Mouse (Mus musculus): Measurements from ENCODE around the gene Uap1l1. TPM values are rescaled to one million over a fixed set of nuclear protein-coding genes. Genes with fewer than 3 reads are reported as not detected.

Gene Uap1l1
- polyA plus RNA-seq, 1 experiment from 2014 or later: 17.6 TPM

DNA sequence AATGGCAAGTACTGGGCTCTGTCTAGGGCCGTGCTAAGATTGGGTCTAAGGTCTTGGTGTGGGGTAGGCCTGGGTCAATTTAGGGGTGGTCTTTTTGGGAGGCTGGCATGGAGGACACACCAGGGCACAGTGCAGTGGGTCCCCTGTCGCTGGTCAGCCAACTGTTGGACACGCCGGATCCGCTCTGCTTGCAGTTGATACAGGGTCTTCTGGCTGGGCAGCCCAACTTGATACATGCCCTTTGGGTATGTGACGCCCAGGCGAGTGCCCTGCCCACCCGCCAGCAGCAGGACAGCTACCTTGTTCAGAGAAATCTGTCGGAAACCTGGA, 756 bp downstream of the Uap1l1 start:
- H3K27ac ChIP-seq (replicated peaks in 1 of 2; ENCODE audit: control insufficient read depth in 1 of 2, insufficient read depth in 1 of 2, low read depth in 2 of 2, low read length in 2 of 2): no peak overlapping the region
- WGBS: 24% methylated on average over 9 of the region's 9 CpGs
- peak overlapping the region; percentile 59 to 73 for H3K4me3 ChIP-seq (ENCODE audit: control insufficient read depth in 1 of 2, insufficient read depth in 1 of 2, low read depth in 1 of 2, low read length in 2 of 2)
- peak overlapping the region; percentile 95 for H3K4me2 ChIP-seq (ENCODE audit: low read length)
- H3K9me3 ChIP-seq (ENCODE audit: control insufficient read depth, low read length): no peaks in the 10 kb centered on the region
- ATAC-seq (ENCODE audit: insufficient number of reproducible peaks, insufficient read depth, low FRiP score, low read depth): no peak
- peak overlapping the region; percentile 81 for H3K9ac ChIP-seq (ENCODE audit: low read length)
- H3K36me3 ChIP-seq (ENCODE audit: control insufficient read depth, insufficient read depth, low read length): 0 out of 2 replicates have a peak, but pooled peaks cover 12% of the 10 kb centered on the region
- peaks cover 0 to 5% of the 10 kb centered on the region in 2 experiments; a peak in 2 of 4 replicates for H3K4me1 ChIP-seq (ENCODE audit: control insufficient read depth in 2 of 2, insufficient read depth in 2 of 2, low read length in 2 of 2)
- peaks cover 27% of the 10 kb centered on the region for H3K27me3 ChIP-seq (ENCODE audit: control insufficient read depth, insufficient read depth, low read length)

DNA sequence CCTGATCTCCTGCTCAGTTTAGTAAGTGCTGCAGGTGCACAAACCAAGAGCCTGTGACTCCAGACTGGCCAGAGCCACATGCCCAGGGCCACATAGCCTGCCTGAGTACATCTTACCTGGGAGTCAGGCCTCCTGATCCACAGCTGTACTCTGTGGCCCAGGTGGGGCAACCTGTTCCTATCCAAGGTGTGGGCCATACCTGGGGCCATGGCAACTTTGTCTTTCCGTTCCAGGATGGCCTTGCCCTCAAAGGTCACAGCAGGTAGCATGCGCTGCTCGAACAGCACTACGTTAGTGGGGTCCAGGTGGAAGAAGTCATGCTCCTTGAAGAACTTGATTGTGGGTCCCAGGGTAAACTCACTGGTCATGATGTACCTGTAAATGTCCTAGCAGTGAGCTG, 1.2 kb downstream of the Uap1l1 start:
- H3K4me1 ChIP-seq (ENCODE audit: control insufficient read depth in 2 of 2, insufficient read depth in 2 of 2, low read length in 2 of 2): peaks cover 0 to 5% of the 10 kb centered on the region in 2 experiments; a peak in 2 of 4 replicates
- ATAC-seq (ENCODE audit: insufficient number of reproducible peaks, insufficient read depth, low FRiP score, low read depth): no peak
- H3K36me3 ChIP-seq (ENCODE audit: control insufficient read depth, insufficient read depth, low read length): 0 out of 2 replicates have a peak, but pooled peaks cover 12% of the 10 kb centered on the region
- H3K27me3 ChIP-seq (ENCODE audit: control insufficient read depth, insufficient read depth, low read length): peaks cover 27% of the 10 kb centered on the region
- peak overlapping the region in 1 of 2 experiments; percentile 73; a peak in 2 of 4 replicates for H3K4me3 ChIP-seq (ENCODE audit: control insufficient read depth in 1 of 2, insufficient read depth in 1 of 2, low read depth in 1 of 2, low read length in 2 of 2)
- H3K27ac ChIP-seq (replicated peaks in 1 of 2; ENCODE audit: control insufficient read depth in 1 of 2, insufficient read depth in 1 of 2, low read depth in 2 of 2, low read length in 2 of 2): no peak overlapping the region
- no peaks in the 10 kb centered on the region for H3K9me3 ChIP-seq (ENCODE audit: control insufficient read depth, low read length)
- 91% methylated on average over 4 of the region's 4 CpGs for WGBS
- peak overlapping the region; percentile 95 for H3K4me2 ChIP-seq (ENCODE audit: low read length)
- H3K9ac ChIP-seq (ENCODE audit: low read length): no peak overlapping the region

GRCm38 (mm10) chr2:25363478-25364178, 1.9 kb downstream of the Uap1l1 start:
- Histone ChIP-seq H3K4me2 (ENCODE audit: low read length) (no peak overlapping the region), H3K4me1 (ENCODE audit: control insufficient read depth in 2 of 2, insufficient read depth in 2 of 2, low read length in 2 of 2) (peaks cover 0 to 5% of the 10 kb centered on the region in 2 experiments; a peak in 2 of 4 replicates), H3K27me3 (ENCODE audit: control insufficient read depth, insufficient read depth, low read length) (peaks cover 24% of the 10 kb centered on the region), H3K9ac (ENCODE audit: low read length) (no peak overlapping the region; the same call in 1 of the 2 replicates), H3K27ac (replicated peaks in 1 of 2; ENCODE audit: control insufficient read depth in 1 of 2, insufficient read depth in 1 of 2, low read depth in 2 of 2, low read length in 2 of 2) (no peak overlapping the region), H3K9me3 (ENCODE audit: control insufficient read depth, low read length) (no peaks in the 10 kb centered on the region), H3K36me3 (ENCODE audit: control insufficient read depth, insufficient read depth, low read length) (0 out of 2 replicates have a peak, but pooled peaks cover 12% of the 10 kb centered on the region), H3K4me3 (ENCODE audit: control insufficient read depth in 1 of 2, insufficient read depth in 1 of 2, low read depth in 1 of 2, low read length in 2 of 2) (no peak overlapping the region)
- ATAC-seq (ENCODE audit: insufficient number of reproducible peaks, insufficient read depth, low FRiP score, low read depth): no peak
- WGBS: 60% methylated on average over 13 of the region's 13 CpGs

- no peak overlapping the region for H3K4me2 ChIP-seq (ENCODE audit: low read length)
Measured at GRCm38 (mm10) chr2:25359848-25360247, 5.6 kb downstream of the Uap1l1 start.

DNA sequence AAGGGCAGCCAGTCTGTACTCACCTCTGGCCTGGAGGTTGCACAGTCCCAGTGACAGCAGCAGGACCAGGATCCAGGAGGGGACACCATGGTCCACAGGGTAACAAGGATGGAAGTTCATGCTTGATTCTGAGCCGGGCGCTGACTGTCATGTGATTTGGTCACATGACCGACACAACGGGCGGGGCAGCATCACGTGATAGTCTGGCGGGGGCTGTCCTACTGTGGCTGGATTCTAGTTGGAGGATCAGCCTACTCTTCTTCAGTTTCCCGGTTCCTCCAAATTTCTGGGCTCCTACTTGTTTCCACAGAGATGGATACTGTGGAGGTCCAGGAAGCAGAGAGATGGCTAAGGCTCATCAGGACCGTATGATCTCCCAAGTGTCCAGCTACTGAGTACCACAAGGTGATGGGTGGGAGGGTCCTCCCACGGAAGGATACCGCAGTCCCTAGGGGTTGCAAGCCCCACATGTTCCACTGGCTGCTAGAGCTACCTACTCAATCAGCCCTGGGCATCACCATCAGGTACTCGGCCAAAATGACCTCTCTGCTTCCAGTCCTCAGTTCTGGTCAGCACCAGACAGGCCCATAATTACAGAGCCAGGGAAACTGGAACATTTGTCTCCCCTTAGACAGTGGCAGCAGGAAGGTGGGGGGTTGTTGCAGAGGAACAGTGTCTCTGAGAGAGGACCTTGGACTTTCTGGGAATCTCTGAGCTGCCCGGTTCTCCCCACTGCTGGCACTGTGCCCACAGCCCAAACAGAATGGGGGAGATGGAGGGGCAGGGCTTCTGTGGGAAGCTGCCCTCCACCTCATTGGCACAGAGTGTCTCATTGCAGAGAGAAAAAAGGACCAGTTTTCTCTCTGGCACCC, 9.0 kb downstream of the Uap1l1 start, which contains the start of gene Dpp7:
Dpp7 (minus strand) TSS at position 152 of the 872 bp plus-strand sequence.
- ATAC-seq (ENCODE audit: insufficient number of reproducible peaks, insufficient read depth, low FRiP score, low read depth): peak; percentile 80
- 5% methylated on average over 13 of the region's 13 CpGs for WGBS
- no peak within 1 kb of the TSS for H3K27ac ChIP-seq (replicated peaks in 1 of 2; ENCODE audit: control insufficient read depth in 1 of 2, insufficient read depth in 1 of 2, low read depth in 2 of 2, low read length in 2 of 2)

More at GRCm38 (mm10) chr2:25359848-25360247, 5.6 kb downstream of the Uap1l1 start:
- Histone ChIP-seq H3K27me3 (ENCODE audit: control insufficient read depth, insufficient read depth, low read length) (peaks cover 15% of the 10 kb centered on the region), H3K4me3 (ENCODE audit: control insufficient read depth in 1 of 2, insufficient read depth in 1 of 2, low read depth in 1 of 2, low read length in 2 of 2) (no peak overlapping the region), H3K9me3 (ENCODE audit: control insufficient read depth, low read length) (no peaks in the 10 kb centered on the region), H3K27ac (replicated peaks in 1 of 2; ENCODE audit: control insufficient read depth in 1 of 2, insufficient read depth in 1 of 2, low read depth in 2 of 2, low read length in 2 of 2) (no peak overlapping the region), H3K36me3 (ENCODE audit: control insufficient read depth, insufficient read depth, low read length) (0 out of 2 replicates have a peak, but pooled peaks cover 12% of the 10 kb centered on the region), H3K9ac (ENCODE audit: low read length) (no peak overlapping the region), H3K4me1 (ENCODE audit: control insufficient read depth in 2 of 2, insufficient read depth in 2 of 2, low read length in 2 of 2) (peaks cover 13 to 14% of the 10 kb centered on the region in 2 experiments)
- 69% methylated on average over 4 of the region's 4 CpGs for WGBS
- no peak for ATAC-seq (ENCODE audit: insufficient number of reproducible peaks, insufficient read depth, low FRiP score, low read depth)

DNA sequence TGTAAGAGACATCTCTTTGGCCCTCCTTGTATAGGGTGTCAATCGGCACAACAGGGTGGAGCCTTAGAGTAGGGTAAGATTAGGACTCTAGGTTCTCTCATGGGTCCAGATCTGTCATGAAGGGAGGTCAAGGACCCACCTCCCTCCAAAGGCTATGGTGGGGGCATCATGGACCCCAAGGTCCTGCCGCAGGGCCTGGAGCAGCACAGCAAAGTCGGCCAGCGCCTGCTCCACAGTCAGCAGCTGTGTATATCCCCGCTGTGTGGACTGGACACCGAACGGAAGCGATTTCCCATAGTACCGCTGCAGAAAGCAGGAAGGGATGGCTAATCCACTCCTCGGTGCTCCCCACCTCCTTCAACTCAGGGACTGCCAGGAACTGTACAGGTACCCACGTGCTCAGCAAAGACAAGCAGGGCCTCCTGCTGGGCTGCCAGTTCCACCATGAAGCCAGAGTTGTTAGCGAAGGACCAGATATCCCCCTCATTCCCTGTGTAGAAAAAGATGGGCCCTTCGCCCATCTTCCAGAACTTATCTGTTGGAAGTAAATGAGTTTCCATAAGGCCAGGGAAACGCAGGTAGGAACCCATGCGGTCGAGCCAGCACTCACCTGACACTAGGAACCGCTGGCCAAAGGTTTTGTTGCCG, 9.9 kb downstream of the Uap1l1 start:
- 39% methylated on average over 18 of the region's 18 CpGs for WGBS
- Histone ChIP-seq H3K4me2 (ENCODE audit: low read length) (peak overlapping the region; percentile 83), H3K9me3 (ENCODE audit: control insufficient read depth, low read length) (no peaks in the 10 kb centered on the region), H3K9ac (ENCODE audit: low read length) (peak overlapping the region; percentile 67), H3K4me3 (ENCODE audit: control insufficient read depth in 1 of 2, insufficient read depth in 1 of 2, low read depth in 1 of 2, low read length in 2 of 2) (peak overlapping the region; percentile 54 to 56), H3K36me3 (ENCODE audit: control insufficient read depth, insufficient read depth, low read length) (peaks cover 42% of the 10 kb centered on the region), H3K27me3 (ENCODE audit: control insufficient read depth, insufficient read depth, low read length) (no peaks in the 10 kb centered on the region), H3K27ac (replicated peaks in 1 of 2; ENCODE audit: control insufficient read depth in 1 of 2, insufficient read depth in 1 of 2, low read depth in 2 of 2, low read length in 2 of 2) (no peak overlapping the region), H3K4me1 (ENCODE audit: control insufficient read depth in 2 of 2, insufficient read depth in 2 of 2, low read length in 2 of 2) (peaks cover 10 to 14% of the 10 kb centered on the region in 2 experiments)
- peak; percentile 11; the same call in 1 of the 2 replicates for ATAC-seq (ENCODE audit: insufficient number of reproducible peaks, insufficient read depth, low FRiP score, low read depth)

More for the DNA sequence above, 9.0 kb downstream of the Uap1l1 start, which contains the start of gene Dpp7:
- H3K9ac ChIP-seq (ENCODE audit: low read length): peak within 1 kb of the TSS; percentile 67
- H3K9me3 ChIP-seq (ENCODE audit: control insufficient read depth, low read length): no peaks in the 10 kb centered on the region
- H3K4me2 ChIP-seq (ENCODE audit: low read length): peak within 1 kb of the TSS; percentile 83
- H3K4me3 ChIP-seq (ENCODE audit: control insufficient read depth in 1 of 2, insufficient read depth in 1 of 2, low read depth in 1 of 2, low read length in 2 of 2): peak within 1 kb of the TSS; percentile 54 to 56
- H3K4me1 ChIP-seq (ENCODE audit: control insufficient read depth in 2 of 2, insufficient read depth in 2 of 2, low read length in 2 of 2): peaks cover 10 to 14% of the 10 kb centered on the region in 2 experiments
- no peaks in the 10 kb centered on the region for H3K27me3 ChIP-seq (ENCODE audit: control insufficient read depth, insufficient read depth, low read length)
- peaks cover 33% of the 10 kb centered on the region for H3K36me3 ChIP-seq (ENCODE audit: control insufficient read depth, insufficient read depth, low read length)

- WGBS: 85% methylated on average over 6 of the region's 6 CpGs
- H3K9ac ChIP-seq (ENCODE audit: low read length): no peak overlapping the region
- ATAC-seq (ENCODE audit: insufficient number of reproducible peaks, insufficient read depth, low FRiP score, low read depth): no peak
Measured at GRCm38 (mm10) chr2:25354211-25354610, 11.3 kb downstream of the Uap1l1 start.

More at GRCm38 (mm10) chr2:25354211-25354610, 11.3 kb downstream of the Uap1l1 start:
- Histone ChIP-seq H3K36me3 (ENCODE audit: control insufficient read depth, insufficient read depth, low read length) (peaks cover 50% of the 10 kb centered on the region), H3K27me3 (ENCODE audit: control insufficient read depth, insufficient read depth, low read length) (no peaks in the 10 kb centered on the region), H3K4me3 (ENCODE audit: control insufficient read depth in 1 of 2, insufficient read depth in 1 of 2, low read depth in 1 of 2, low read length in 2 of 2) (no peak overlapping the region), H3K9me3 (ENCODE audit: control insufficient read depth, low read length) (no peaks in the 10 kb centered on the region), H3K4me2 (ENCODE audit: low read length) (no peak overlapping the region), H3K27ac (replicated peaks in 1 of 2; ENCODE audit: control insufficient read depth in 1 of 2, insufficient read depth in 1 of 2, low read depth in 2 of 2, low read length in 2 of 2) (no peak overlapping the region), H3K4me1 (ENCODE audit: control insufficient read depth in 2 of 2, insufficient read depth in 2 of 2, low read length in 2 of 2) (peaks cover 10 to 14% of the 10 kb centered on the region in 2 experiments)

Data from heart, embryonic 14.5 days (tissue).